Comparison of ENCODE assay signal across 8 mouse cellular contexts in the genomic region with DNA sequence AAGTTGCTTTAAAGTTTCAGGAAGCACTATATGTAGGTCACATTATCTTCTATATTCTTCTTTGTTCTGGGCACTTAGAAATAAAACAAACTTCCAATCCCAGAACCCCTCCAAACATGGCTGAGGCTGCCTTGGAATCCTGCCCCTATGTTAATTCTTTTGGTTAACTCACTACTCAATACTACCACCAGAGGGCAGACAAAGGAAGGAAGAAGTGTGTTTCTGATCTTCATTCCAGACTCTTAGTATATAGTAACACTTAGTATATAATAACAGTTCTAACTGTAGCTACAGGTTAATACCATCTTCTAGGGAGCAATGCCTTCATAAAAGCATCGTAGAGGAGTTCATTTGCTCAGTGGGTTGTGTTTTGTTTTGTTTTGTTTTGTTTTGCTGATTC. TPM values are rescaled to one million over a fixed set of nuclear protein-coding genes. Genes with fewer than 3 reads are reported as not detected.
A peak's percentile ranks its signal among the peaks of the same experiment; 100 is the strongest.
DNase-seq lines count a peak whose midpoint lies in the region; ATAC-seq and TF ChIP-seq lines count a peak whose summit lies in the region.

No protein-coding gene starts in this region.

- peak; percentile 88 for TF ChIP-seq CTCF in kidney, postnatal 0 days (IDR thresholded peaks at IDR 0.05; ENCODE audit: low read depth)
- TF ChIP-seq CTCF in CH12.LX (conservative IDR thresholded peaks at IDR 0.05 in 1 of 2, IDR thresholded peaks at IDR 0.05 in 1 of 2; ENCODE audit: low read depth in 2 of 2, low read length in 2 of 2) = peak; percentile 42 to 78

- no peaks in the 10 kb centered on the region for H3K9me3 ChIP-seq in kidney, postnatal 0 days (replicated peaks; ENCODE audit: low read length)
- no peaks in the 10 kb centered on the region for H3K9me3 ChIP-seq in CH12.LX (replicated peaks; ENCODE audit: low read length)

- H3K4me1 ChIP-seq in kidney, postnatal 0 days (replicated peaks; ENCODE audit: insufficient read depth, low read length) = no peaks in the 10 kb centered on the region
- peaks cover 4 to 7% of the 10 kb centered on the region in 2 experiments for H3K4me1 ChIP-seq in CH12.LX (ENCODE audit: control insufficient read depth in 1 of 2, insufficient read depth in 2 of 2)

- H3K4me3 ChIP-seq in kidney, postnatal 0 days (replicated peaks; ENCODE audit: low read depth, low read length) = no peak overlapping the region
- H3K4me3 ChIP-seq in CH12.LX (replicated peaks in 1 of 3; ENCODE audit: low read depth in 2 of 3, low read length in 2 of 3, poor library complexity in 1 of 3) = no peak overlapping the region

- 60% methylated on average over 1 of the region's 1 CpGs for WGBS in kidney, postnatal 0 days

- H3K27me3 ChIP-seq in kidney, postnatal 0 days (ENCODE audit: insufficient read depth, low read length) = no peaks in the 10 kb centered on the region
- no peaks in the 10 kb centered on the region for H3K27me3 ChIP-seq in CH12.LX (replicated peaks)

- peak; percentile 83 for DNase-seq in kidney, postnatal 0 days (ENCODE audit: low spot score)
- no peak for DNase-seq in kidney, postnatal 4 days
- peak; percentile 32 to 33 for DNase-seq in B cell, adult 2 months
- DNase-seq in CH12.LX (ENCODE audit: extremely low read depth) = peak; percentile 58
- peak; percentile 39 for DNase-seq in embryo, embryonic 11.5 days (ENCODE audit: low read depth, low spot score)
- peak; percentile 67 for DNase-seq in retina, postnatal 1 day
- no peak for DNase-seq in cerebellum, postnatal 4 days (ENCODE audit: low spot score in 2 of 2)
- DNase-seq in gastrocnemius, postnatal 25 days = no peak

- TF ChIP-seq EP300 in CH12.LX (IDR thresholded peaks at IDR 0.05; ENCODE audit: low read length) = no peak

- TF ChIP-seq POLR2A in CH12.LX (IDR thresholded peaks at IDR 0.05; ENCODE audit: low read depth, low read length) = no peak

- in situ Hi-C loops in CH12.LX (cut with MboI; ENCODE audit: low pct_ligation_motif_present, low pct_unique_long_range_greater_than_20kb, low sequenced_read_pairs) = loop anchor here (10.0 kb wide), 1 partner anchor 385 kb away; no protein-coding TSS in a partner anchor

- H3K4me2 ChIP-seq in kidney, postnatal 0 days (ENCODE audit: low read length) = no peak overlapping the region
- H3K4me2 ChIP-seq in CH12.LX (ENCODE audit: insufficient read depth, low read depth, poor library complexity, severe bottlenecking) = no peak overlapping the region

- H3K9ac ChIP-seq in kidney, postnatal 0 days (ENCODE audit: low read depth, low read length) = no peak overlapping the region
- H3K9ac ChIP-seq in CH12.LX (ENCODE audit: insufficient read depth, low read depth) = no peak overlapping the region

- no peak overlapping the region for H3K27ac ChIP-seq in kidney, postnatal 0 days
- no peak overlapping the region for H3K27ac ChIP-seq in CH12.LX (ENCODE audit: insufficient read depth, low read depth)

- peak; percentile 72 for TF ChIP-seq RAD21 in CH12.LX (IDR thresholded peaks at IDR 0.05; ENCODE audit: low read depth, low read length)

- ATAC-seq in kidney, postnatal 0 days (replicated peaks; ENCODE audit: low FRiP score, low read depth) = 0 out of 2 replicates have a peak, but pooled peaks have one; percentile 13

- peaks cover 9% of the 10 kb centered on the region; the same call in 1 of the 2 replicates for H3K36me3 ChIP-seq in kidney, postnatal 0 days (ENCODE audit: insufficient read depth, low read length)
- no peaks in the 10 kb centered on the region for H3K36me3 ChIP-seq in CH12.LX (replicated peaks in 1 of 2; ENCODE audit: control insufficient read depth in 1 of 2, insufficient read depth in 1 of 2, low read length in 1 of 2)

- H3K79me2 ChIP-seq in CH12.LX (replicated peaks; ENCODE audit: control insufficient read depth, extremely low read depth, insufficient read depth, poor library complexity, severe bottlenecking) = no peaks in the 10 kb centered on the region

- dilution Hi-C loops in CH12.LX (cut with MboI; ENCODE audit: extremely low pct_ligation_motif_present, extremely low pct_unique_long_range_greater_than_20kb, low sequenced_read_pairs) = no loop called here

TF ChIP-seq in CH12.LX, 34 proteins besides CTCF, POLR2A, EP300 and RAD21:
- TF ChIP-seq ZC3H11A (IDR thresholded peaks at IDR 0.05; ENCODE audit: low read depth, low read length) (0 out of 2 replicates have a peak, but pooled peaks have one; percentile 18), ETS1 (conservative IDR thresholded peaks at IDR 0.05; ENCODE audit: low read depth, low read length) (no peak), IRF4 (IDR thresholded peaks at IDR 0.05; ENCODE audit: low read depth, low read length) (0 out of 2 replicates have a peak, but pooled peaks have one; percentile 13), SMC3 (IDR thresholded peaks at IDR 0.05; ENCODE audit: low read depth, low read length) (peak; percentile 72), RCOR1 (conservative IDR thresholded peaks at IDR 0.05; ENCODE audit: low read depth, low read length) (no peak)

RNA-seq across cellular contexts. Expression of a gene that starts 32.6 kb away (rescaled TPM):
- 108 and 117 TPM in 2 replicates for polyA plus RNA-seq in kidney, postnatal 0 days (2015; fragmentation: Nextera tagmentation; extraction: Ambion mirVana)
- not detected in 2 replicates for total RNA-seq in CH12.LX (2012; rRNA removed)
- not detected in 2 replicates for total RNA-seq in CH12.LX (2014; rRNA removed)
- polyA plus RNA-seq in CH12.LX (2012; ENCODE audit: insufficient read length, low read depth) = 0.10 TPM in 1 of 2 replicates, not detected in the other
- 1 to 10 TPM; 1.6 to 2.9 TPM for total RNA-seq in gastrocnemius, postnatal 25 days (2021)

Comparison
In these comparisons a context has a peak if more than half of its experiments do, and no peak if none do; other contexts are left out.
1. DNase-seq: peak in kidney, postnatal 0 days (single experiment), B cell, adult 2 months (2 of 2), CH12.LX (single experiment), embryo, embryonic 11.5 days (single experiment) and retina, postnatal 1 day (single experiment); none in kidney, postnatal 4 days (0 of 2), cerebellum, postnatal 4 days (0 of 2) and gastrocnemius, postnatal 25 days (single experiment).